Mouse (Mus musculus) lung, postnatal 36 days (tissue): Measurements from ENCODE around the gene Lhfpl3.
A peak's percentile ranks its signal among the peaks of the same experiment; 100 is the strongest.

Experiments
- DNase-seq: peaks from one replicate; pipeline ENCODE4 v3.0.0; 2022; ENCODE audit warnings: mixed read lengths

Lhfpl3 gene

GRCm38 (mm10) chr5:23154439-23154838 is 408.6 kb downstream of the Lhfpl3 start:
- no peak for DNase-seq

GRCm38 (mm10) chr5:23165947-23166350 is 420.1 kb downstream of the Lhfpl3 start:
- DNase-seq: no peak

GRCm38 (mm10) chr5:23166658-23167057 is 420.8 kb downstream of the Lhfpl3 start:
- DNase-seq: no peak

- no peak for DNase-seq
Observed at GRCm38 (mm10) chr5:23189633-23190032, 443.8 kb downstream of the Lhfpl3 start.

- DNase-seq: no peak
Observed at GRCm38 (mm10) chr5:23196879-23197278, 451.0 kb downstream of the Lhfpl3 start.

- DNase-seq: no peak
Observed at GRCm38 (mm10) chr5:23213086-23213485, 467.2 kb downstream of the Lhfpl3 start.

GRCm38 (mm10) chr5:23214646-23215045 is 468.8 kb downstream of the Lhfpl3 start:
- DNase-seq: no peak

GRCm38 (mm10) chr5:23219655-23220054 is 473.8 kb downstream of the Lhfpl3 start:
- no peak for DNase-seq

- DNase-seq: peak; percentile 65
Observed at GRCm38 (mm10) chr5:23224759-23225536, 479.1 kb downstream of the Lhfpl3 start.

- DNase-seq: no peak
Observed at GRCm38 (mm10) chr5:23225621-23226020, 479.8 kb downstream of the Lhfpl3 start.

GRCm38 (mm10) chr5:23226753-23227152 is 480.9 kb downstream of the Lhfpl3 start:
- no peak for DNase-seq

- peak; percentile 59 for DNase-seq
Observed at GRCm38 (mm10) chr5:23246974-23247373, 501.1 kb downstream of the Lhfpl3 start.

- no peak for DNase-seq
Observed at GRCm38 (mm10) chr5:23247784-23248183, 501.9 kb downstream of the Lhfpl3 start.

GRCm38 (mm10) chr5:23248303-23248702 is 502.4 kb downstream of the Lhfpl3 start:
- DNase-seq: no peak

GRCm38 (mm10) chr5:23249896-23250875 is 504.3 kb downstream of the Lhfpl3 start:
- DNase-seq: peak; percentile 7

- DNase-seq: peak; percentile 82
Observed at GRCm38 (mm10) chr5:23251462-23252224, 505.8 kb downstream of the Lhfpl3 start.

GRCm38 (mm10) chr5:23255816-23256418 is 510.1 kb downstream of the Lhfpl3 start:
- no peak for DNase-seq

GRCm38 (mm10) chr5:23273309-23273708 is 527.5 kb downstream of the Lhfpl3 start:
- no peak for DNase-seq

- DNase-seq: no peak
Observed at GRCm38 (mm10) chr5:23279364-23279763, 533.5 kb downstream of the Lhfpl3 start.

GRCm38 (mm10) chr5:23284884-23285283 is 539.0 kb downstream of the Lhfpl3 start:
- peak; percentile 3 for DNase-seq

GRCm38 (mm10) chr5:23289149-23289548 is 543.3 kb downstream of the Lhfpl3 start:
- no peak for DNase-seq
